Mouse (Mus musculus) T-helper 17 cell (primary cell): ENCODE data around the gene Ccdc187.

ENCODE experiments used
- in situ Hi-C, 2 experiments: fragments of 300-600 bp; cut with MboI, MseI; formaldehyde crosslinking; loops; 1 replicate in 1 of 2; 2 replicates in 1 of 2; pipeline ENCODE4 v1.15.1; 2025; ENCODE audit warnings: high pct_unique_total_duplicates in 2 of 2

Gene Ccdc187

DNA sequence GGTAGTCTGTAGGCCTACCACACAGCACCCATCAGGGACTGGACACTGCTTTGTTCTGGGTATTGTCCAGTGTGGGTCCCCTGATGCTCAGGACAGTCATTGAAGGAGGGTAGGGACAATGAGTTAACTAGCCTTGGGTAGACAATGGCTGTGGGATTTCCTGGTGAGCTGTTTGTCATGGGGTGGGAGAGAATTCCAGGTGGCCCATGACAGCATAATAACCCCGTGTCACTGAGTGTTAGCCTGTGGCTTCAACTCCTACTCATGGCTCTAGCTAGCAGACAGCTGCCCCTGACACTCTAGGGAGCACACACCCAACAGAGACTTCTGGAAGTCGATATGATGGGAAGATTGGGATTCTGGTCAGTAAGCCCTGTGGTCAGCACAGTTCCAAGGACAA lies at the start of gene Ccdc187:
Gene Ccdc187, minus strand, starts transcription at position 101 of the 400 bp plus-strand sequence.
- in situ Hi-C loops: no loop called here

DNA sequence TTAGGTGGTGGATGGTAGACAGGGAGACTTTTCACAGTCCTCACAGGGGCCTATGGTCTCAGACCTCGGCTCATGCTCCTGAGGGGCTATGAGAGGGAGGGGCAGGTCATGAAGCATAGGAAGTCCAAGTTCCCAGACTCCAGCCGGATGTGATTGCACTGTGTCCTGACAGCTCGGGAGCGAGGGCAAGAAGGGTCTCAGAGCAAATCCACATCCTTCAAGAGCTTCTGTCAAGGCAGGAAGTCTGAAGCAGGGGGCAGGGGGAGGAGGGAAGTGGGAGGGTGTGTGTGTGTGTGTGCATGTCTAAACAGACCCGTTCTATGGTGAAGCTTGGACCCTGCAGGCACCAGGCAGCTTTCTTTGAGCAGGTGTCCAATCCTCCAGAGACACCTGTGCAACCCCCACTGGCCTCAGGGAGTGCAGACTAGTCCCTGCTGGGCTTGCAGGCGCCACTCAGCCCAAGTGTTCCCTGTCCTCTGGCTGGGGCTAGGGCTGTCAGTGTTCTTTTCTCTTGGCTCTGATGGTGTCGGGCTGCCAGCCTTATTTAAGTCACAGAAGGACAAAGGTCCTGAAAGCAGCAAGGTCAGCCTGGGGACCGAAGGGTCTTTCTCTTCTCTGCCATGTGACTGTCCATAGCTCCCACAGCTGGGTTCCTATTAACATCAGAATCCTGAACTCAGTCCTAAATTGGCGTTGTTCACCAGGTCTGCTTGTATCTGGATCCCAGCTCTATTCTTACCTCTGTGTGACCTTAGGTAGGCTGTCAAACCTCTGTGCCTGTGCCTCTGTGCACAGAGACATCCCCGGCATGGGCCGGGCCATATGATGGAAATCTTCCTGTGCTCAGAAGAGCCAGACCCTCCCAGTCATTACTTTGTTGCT lies 48.5 kb upstream of the Ccdc187 start:
- in situ Hi-C loops: no loop called here

DNA sequence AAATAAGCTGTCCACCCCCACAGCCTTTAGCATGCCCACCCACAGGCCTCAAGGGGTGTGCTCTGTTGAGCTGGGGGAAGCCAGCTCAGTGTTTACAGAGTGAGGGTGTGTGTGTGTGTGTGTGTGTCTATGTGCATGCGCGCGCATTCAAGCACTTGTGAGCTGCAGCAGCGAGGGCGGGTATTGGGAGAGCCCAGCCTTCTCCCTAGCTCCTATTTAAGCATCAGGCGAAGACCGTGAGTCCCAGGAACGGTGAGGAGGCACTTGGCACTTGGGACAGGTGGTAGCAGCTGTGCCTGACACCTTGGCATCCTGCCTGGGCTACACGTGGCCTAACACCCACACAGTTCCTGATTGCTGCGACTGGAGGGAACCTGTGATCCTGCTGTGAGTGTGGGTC lies 47.7 kb upstream of the Ccdc187 start:
- in situ Hi-C loops: no loop called here

DNA sequence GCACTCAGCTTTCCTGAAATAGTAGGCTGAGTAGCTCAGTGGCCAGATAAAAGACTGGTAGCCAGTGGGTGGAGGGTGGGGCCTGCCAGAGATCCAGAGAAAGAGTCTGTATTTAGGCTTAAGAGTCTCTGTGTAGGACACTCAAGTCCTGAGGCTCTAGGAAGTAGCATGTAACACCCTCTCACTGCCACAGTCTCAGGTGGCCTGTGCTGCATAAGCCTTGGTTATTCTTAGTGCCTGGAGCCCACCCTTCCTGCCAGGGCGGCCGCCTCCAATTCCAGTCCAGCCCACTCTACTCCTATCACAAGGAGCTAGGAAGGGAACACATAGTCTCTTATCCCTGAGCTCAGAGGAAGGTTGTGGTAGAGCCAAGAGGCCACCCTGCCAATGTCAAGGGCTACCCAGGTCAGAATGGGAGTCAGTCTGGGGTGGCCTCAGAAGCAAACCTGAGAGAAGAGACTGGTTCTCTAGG lies 47.2 kb upstream of the Ccdc187 start:
- in situ Hi-C loops: no loop called here

DNA sequence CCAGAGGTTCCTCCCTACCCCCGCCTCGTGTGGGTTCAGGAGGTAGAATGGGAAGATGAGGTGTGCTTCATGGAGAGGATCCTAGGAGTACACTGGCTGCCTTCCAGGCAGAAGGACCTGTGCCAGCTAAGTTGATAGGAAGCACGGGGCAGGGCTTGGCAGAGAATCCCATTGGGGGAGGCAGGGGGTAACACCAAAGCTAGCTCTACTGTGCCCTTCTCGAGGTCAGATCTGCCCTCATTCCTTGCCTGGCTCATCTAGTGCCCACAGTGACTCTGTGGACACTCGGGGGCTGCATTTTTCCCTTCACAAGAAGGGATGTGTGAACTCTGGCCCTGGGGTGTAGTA lies 44.8 kb upstream of the Ccdc187 start:
- in situ Hi-C loops: no loop called here

DNA sequence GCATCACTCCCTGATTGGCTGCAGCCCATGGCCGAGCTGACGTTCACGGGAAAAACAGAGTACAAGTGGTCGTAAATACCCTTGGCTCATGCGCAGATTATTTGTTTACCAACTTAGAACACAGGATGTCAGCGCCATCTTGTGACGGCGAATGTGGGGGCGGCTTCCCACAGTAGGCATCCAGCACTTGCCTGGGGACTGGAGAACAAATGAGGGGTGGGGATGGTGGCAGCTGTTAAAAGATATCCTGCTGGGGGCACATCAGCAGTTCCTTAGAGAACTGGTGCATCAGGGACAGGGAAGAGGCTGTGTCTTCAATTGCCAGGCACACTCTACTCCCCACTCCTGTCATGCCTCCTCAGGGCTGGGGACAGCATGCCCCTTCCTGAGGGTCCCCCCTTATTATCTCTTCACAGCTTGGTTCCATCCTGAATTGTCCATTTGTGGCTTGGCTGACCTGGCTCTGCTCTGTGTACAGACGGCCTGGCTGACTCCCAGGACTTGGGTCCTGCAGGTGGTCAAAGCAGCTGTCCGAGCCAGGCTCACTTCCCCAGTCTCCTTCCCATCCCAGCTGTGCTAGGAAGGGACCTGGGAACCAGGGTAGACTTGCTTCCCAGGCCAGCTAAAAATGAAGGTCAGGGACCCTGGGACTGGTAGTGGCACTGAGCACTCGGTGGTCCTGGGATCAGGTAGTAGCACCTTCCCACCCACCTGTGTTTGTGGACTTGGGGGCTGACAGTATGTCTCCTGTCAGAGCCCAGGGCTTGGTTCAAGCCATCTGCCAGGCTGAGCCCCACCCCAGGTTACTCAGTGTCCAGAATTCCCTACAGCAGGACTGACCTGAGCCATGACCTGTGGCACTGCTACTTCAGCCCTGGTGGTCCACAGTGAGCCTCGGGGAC lies 44.2 kb upstream of the Ccdc187 start:
- in situ Hi-C loops: no loop called here

DNA sequence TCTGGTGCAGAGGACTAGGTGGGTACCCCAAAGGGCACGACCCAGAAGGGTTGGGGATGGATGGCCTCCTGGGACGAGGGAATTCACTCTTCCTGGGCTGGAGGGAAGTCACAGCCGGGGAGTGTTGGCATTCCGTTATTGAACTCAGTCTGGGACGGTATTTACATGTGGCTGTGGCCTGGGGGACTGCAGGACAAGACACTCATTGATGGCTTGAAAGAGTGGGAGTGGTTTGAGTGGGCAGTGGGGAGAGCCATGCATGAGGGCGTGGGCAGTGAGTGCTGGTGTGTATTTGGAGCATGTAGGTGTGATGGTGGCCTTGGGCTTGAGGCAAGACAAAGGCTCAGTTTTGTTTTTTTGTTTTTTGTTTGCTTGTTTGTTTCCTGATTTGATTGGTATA lies 36.3 kb upstream of the Ccdc187 start:
- in situ Hi-C loops: no loop called here

DNA sequence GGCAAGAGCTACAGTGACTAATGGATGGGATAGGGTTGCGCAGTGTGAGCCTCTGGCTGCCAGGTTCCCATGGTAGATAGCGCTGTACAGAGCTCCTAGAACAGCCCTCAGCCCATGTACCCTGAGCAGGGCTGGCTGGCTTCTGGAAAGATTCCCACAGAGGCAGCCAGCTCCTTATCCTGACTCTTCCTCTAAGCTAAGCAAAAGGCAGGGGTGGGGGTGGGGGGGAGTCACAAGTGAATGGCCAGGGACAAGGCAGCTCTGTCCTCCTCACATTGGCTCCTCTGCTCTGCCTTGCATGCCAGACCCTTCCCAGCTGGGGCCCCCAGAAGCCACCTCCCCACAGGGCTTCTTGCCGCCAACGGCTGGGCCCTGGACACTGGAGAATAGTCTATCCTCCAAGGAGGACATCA lies 35.7 kb upstream of the Ccdc187 start:
- in situ Hi-C loops: no loop called here

DNA sequence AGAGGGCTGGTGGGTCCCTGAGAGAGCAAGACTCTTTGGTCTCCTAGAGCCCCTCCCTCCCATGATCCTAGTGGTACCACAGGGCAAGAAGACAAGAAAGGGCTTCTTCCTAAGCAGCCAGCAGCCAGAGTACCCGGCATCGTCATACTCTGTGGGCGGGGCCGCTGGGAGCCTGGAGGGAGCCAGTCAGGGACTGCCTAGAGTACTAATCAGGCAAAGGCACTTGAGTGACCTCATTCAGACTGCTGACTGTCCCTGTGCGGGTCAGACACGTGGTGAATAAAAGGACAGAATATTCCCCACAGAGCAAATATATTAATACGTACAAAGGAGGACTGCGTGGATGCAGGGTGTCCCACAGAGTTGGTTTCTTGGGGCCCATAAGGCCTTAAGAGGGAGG lies 35.0 kb upstream of the Ccdc187 start:
- in situ Hi-C loops: no loop called here

DNA sequence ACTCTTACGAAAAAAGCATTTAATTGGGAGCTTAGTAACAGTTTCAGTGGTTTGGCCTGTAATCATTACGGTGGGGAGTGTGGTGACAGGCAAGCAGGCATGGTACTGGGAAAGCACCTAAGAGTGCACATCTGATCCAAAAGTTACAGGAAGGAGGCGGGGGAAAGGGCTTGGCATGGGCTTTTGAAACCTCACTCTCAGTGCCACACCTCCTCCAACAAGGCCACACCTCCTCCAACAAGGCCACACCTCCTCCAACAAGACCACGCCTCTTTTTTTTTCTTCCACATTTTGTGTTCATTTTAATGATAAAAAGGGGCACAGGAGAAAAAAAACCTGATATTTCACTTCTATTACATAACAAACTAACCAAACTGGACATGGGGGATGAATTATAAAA lies 33.5 kb upstream of the Ccdc187 start:
- in situ Hi-C loops: no loop called here

DNA sequence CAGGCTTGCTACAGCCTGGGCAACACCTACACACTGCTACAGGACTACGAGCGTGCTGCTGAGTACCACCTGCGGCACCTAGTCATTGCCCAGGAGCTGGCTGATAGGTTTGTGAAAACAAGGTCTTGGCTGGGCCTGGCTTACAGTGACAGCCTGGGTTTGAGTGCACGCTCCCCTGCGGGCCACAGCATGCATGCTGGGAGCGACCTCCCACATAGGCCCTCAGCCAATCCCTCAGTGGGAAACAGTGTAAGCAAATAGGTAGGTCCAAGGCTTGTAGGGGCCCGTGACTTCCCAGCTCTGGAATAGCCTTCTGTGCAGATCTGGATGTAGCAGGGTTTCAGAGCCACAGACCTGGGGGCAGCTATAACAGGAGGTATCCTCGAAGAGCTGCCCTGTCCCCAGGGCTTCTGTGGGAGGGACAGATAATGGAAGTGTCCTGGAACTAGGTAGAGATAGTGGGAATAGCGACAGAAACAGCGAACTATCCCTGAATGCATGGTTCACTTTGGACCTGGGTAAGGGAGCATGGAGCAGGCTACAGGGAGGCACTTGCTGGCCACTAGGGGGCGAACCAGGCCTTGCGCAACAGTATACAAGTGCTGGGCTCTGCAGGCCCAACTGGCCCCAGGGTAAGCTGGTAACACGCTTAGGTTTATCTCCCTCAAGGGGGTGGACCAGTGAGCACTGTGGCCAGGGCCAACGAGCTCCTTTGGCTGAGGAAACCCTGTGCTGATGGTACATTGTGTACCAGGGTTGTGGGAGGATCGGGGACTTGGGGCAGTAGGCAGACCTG lies 31.2 kb upstream of the Ccdc187 start:
- in situ Hi-C loops: no loop called here

DNA sequence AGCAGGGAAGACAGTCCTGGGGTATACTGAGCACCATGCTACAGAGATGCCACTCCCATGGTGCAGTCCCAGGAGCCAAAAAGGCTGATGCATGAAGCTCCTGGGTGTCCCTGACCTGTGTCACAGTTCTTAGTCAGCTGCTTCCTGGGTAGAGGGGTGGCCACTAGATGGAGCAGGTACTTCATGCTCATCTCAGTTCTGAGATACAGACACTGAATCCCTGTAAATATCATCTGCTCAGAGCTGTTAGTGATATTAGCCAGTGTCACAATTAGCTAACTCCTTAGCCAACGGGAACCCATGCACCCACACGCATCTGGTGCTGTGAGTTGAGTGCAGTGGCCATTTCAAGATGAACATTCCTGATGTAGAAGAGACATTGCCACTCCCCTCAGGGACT lies 30.6 kb upstream of the Ccdc187 start:
- in situ Hi-C loops: no loop called here

DNA sequence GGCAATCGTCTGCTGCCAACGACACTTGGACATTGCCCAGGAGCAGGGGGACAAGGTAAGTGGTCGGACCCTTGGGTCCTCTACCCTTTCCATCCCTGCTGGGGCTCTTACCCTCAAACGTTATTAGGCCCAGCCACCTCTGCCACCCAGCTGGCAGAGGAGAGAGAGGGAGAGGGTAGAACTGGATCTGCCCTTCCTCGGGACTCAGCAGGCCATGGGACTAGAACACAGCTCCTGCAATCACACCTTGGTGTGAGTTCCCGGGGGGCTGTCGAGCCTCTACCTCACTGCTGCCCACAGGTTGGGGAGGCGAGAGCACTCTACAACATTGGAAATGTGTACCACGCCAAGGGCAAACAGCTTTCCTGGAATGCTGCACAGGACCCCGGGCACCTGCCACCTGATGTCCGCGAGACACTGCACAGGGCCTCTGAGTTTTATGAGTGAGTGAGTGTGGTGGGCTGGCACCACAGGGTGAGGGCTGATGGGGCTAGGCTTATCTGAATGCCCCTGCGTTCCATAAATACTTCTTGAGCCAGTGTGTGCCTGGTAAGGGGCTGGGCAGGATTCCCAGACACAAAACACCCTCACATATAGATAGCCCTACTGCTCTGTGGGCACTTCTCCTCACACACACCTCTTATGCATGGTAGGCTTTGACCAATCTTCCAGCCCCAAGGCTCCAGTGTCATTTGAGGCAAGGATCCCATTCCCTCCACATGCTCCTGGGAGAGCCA lies 29.4 kb upstream of the Ccdc187 start:
- in situ Hi-C loops: no loop called here

DNA sequence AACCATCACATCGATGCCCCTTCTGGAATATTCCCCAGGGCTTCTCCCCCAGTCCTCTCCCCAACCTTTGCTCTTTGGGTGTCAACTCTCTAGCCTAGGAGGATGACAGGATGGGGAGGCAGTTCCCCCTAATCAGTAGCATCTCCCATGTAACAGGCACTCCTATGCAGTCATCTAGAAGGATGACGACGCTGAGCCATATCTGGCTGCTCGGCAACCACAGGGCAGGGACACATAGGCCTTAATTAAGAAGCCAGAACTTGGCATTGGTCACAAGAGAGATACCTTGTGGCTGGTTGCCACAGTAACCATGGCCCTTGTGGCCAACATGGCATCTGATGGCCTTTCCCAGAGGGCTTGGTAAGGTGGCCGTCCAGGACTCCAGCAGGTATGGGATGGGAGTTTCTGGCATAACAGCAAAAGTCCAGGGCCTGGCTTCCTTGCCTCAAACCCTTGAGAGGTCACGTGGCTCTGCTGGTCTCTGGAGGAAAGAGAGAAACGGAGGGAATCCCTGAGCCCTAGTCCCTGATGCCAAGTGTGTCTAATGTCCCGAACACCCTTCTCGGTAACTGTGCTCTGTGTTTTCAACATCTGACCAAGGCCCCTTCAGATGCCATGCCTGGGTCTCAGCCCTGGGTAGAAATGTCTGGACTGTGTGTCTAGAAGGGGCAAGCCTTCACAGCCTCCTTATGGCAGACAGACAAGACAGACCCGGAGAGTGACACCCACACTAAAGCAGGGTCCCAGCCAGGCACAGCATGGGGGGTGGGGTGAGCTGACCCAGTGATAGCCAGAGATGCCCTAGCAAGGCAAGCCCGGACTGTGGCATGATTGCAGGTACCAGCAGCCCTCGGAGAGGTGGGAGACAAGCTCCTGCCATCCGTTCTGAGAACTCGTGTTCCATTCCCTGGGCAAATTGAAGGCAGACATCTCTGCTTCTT lies 26.2 kb upstream of the Ccdc187 start:
- in situ Hi-C loops: no loop called here

DNA sequence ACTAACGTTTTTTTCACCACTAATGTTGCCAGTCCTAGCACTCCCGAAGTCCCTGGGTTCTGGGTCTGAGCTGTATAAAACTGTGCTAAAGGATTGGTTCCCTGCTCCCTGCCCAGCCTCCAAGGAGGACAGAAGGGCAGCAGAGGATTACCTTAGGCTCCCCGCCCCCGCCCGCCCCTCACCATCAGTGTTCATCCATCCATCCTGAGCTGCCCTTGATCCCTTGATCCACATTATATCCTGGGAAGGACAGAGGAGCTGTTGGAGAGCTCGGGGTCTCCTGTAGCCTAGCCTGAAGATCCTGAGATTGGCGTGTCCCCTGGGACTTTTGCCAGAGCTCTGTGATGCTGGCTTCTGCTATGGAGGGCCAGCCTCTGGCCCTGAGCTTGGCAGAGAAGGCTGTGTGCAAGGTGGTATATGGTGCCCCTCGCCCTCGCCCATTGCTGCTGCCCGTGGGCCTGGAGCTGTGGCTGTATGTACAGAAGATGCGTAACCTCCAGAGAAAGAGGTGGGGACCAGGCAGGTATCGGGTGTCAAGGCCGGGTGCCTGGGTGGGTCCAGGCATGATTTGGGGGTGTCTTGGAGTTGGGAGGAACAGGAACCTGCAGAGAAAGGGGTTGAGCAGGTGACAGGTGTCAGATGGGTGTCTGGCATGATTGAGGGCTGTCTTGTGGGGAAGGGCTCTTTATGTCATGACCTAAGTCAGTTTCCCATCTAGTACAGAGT lies 25.3 kb upstream of the Ccdc187 start:
- in situ Hi-C loops: no loop called here

DNA sequence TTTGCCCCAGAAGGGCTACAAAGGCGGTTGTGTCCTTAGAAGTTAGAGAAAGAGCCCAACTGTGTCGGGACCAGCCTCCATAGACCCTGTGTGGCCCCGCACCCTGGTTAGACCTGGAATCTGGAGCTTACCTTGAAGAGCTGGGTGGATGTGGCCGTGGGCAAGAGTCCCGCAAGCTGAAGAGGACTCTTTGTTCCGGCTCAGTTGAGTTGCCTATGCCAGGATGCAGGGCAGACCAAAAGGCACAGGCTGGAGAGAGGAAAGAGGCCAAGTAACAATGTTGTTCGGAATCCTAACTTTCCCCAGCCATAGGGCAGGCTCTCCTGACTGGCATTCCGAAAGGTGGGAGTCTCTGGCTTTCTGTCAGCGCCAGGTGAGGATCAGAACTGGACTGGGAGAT lies 24.8 kb upstream of the Ccdc187 start:
- in situ Hi-C loops: no loop called here

DNA sequence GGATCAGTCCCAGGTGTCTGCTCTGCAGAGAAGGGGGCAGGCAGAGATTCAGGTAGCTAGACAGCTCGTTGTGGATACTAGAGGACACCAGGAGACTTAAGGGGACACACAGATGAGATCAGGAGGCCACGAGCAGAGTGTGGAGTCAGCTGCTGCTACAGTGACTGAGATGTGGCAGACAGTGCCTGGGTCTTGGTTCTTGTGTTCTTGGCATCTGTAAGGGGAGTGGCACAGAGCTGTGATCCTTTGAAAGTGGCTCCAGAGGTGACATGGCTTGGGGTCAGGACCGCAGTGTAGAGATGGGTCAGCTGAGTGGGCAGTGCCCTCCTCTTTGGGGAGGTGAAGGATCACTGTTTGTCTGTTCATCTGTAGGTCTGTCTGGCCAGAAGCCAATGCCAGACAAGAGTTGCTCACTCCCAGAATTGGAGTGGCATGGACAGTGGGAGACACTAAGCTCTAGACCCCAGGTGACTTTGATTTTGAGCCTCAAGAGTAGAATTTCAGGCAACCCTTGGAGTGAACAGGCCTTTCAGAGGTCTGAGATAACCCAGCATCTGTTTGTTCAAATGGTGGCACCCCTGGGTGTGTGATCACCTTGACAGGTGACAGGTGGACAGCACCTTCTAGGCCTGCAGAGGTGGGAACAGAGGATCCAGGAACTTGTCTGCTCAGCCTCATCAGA lies 23.8 kb upstream of the Ccdc187 start:
- in situ Hi-C loops: no loop called here

DNA sequence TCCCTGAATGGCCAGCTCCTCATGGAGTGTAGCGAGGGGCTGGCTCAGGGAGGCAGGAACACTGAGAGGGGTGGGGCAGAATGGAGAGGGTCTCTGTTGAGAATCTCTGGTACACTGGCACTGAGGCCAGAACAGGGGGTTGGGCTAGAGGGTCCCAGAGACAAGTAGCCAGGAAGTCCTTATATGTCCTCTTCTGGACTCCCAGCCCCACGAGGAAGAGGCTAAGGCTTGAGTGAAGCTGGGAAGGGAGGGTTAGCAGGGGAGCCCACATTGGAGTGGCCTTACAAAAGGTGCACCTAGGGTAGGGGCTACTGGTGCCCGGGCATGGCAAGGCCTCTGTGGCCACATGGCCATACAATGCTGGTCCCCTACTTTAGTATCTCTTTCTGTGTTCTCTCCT lies 23.0 kb upstream of the Ccdc187 start:
- in situ Hi-C loops: no loop called here
